Mouse (Mus musculus) intestine, embryonic 14.5 days (tissue): ENCODE measurements around the gene Snx10. TPM values are rescaled to one million over a fixed set of nuclear protein-coding genes. Genes with fewer than 3 reads are reported as not detected.

ENCODE experiments used
- ATAC-seq: fragments of 200-750 bp; cut with Nextera tagmentation; replicated peaks from 2 replicates; pipeline ENCODE4 v1.8.0; 2017; ENCODE audit warnings: low read depth, moderate number of reproducible peaks, moderate TSS enrichment, moderate library complexity; ENCODE audit not compliant: low FRiP score, low TSS enrichment
- DNase-seq: peaks from one replicate; pipeline ENCODE4 v3.0.0-alpha.2; 2018; ENCODE audit warnings: low spot score
- H3K27ac ChIP-seq: fragments of 300-500 bp; sonication (generic); 2 replicates; pipeline ENCODE4 v1.5.1; 2014; ENCODE audit warnings: low read depth, mild to moderate bottlenecking, control low read depth
- H3K27me3 ChIP-seq: fragments of 300-500 bp; sonication (generic); replicated peaks from 2 replicates; pipeline ENCODE4 v1.6.1; 2014; ENCODE audit warnings: low read length, control low read depth; ENCODE audit not compliant: control insufficient read depth, insufficient read depth
- H3K36me3 ChIP-seq: fragments of 300-500 bp; sonication (generic); 2 replicates; pipeline ENCODE4 v1.6.1; 2014; ENCODE audit warnings: low read length, control low read depth; ENCODE audit not compliant: control insufficient read depth, insufficient read depth
- H3K4me1 ChIP-seq: fragments of 300-500 bp; sonication (generic); replicated peaks from 2 replicates; pipeline ENCODE4 v1.6.1; 2014; ENCODE audit warnings: low read length, control low read depth, mixed read lengths; ENCODE audit not compliant: control insufficient read depth, insufficient read depth
- H3K4me2 ChIP-seq: fragments of 300-500 bp; sonication (generic); 2 replicates; pipeline ENCODE4 v1.6.1; 2014; ENCODE audit warnings: low read length
- H3K4me3 ChIP-seq: fragments of 300-500 bp; sonication (generic); 2 replicates; pipeline ENCODE4 v1.5.1; 2014; ENCODE audit warnings: low read depth, low read length, control low read depth, mixed read lengths
- H3K9ac ChIP-seq: fragments of 300-500 bp; sonication (generic); 2 replicates; pipeline ENCODE4 v1.6.1; 2014; ENCODE audit warnings: mild to moderate bottlenecking, low read length
- H3K9me3 ChIP-seq: fragments of 300-500 bp; sonication (generic); 2 replicates; pipeline ENCODE4 v1.6.1; 2016; ENCODE audit warnings: low read length, control low read depth; ENCODE audit not compliant: control insufficient read depth
- WGBS: fragments of 180-500 bp; shearing (Covaris S2); extraction: QIAGEN DNeasy Blood & Tissue Kit; methylation state at CpG from one replicate; pipeline ENCODE4 v1.1.7; 2014; 5-methylcytosine and 5-hydroxymethylcytosine counted together
- polyA plus RNA-seq: library from polyadenylated mRNA; unstranded; fragments of >200 nt; fragmentation: Nextera tagmentation; extraction: Ambion mirVana; gene quantifications from 2 replicates; pipeline ENCODE4 v1.2.1, GENCODE M21; 2014

The Snx10 gene
- polyA plus RNA-seq, 1 experiment from 2014 or later: 16.4 TPM

GRCm38 (mm10) chr6:51613661-51614060 is 90.0 kb downstream of the Snx10 start:
- no peak for ATAC-seq
- H3K36me3 ChIP-seq: no peaks in the 10 kb centered on the region
- no peak overlapping the region for H3K4me2 ChIP-seq
- H3K9me3 ChIP-seq: no peaks in the 10 kb centered on the region
- H3K9ac ChIP-seq: no peak overlapping the region
- H3K27me3 ChIP-seq: 0 out of 2 replicates have a peak, but pooled peaks cover 3% of the 10 kb centered on the region
- no peak overlapping the region for H3K27ac ChIP-seq
- H3K4me3 ChIP-seq: no peak overlapping the region
- 64% methylated on average over 11 of the region's 11 CpGs for WGBS
- no peaks in the 10 kb centered on the region for H3K4me1 ChIP-seq
- no peak for DNase-seq

GRCm38 (mm10) chr6:51626843-51627242 is 103.1 kb downstream of the Snx10 start:
- H3K27ac ChIP-seq: no peak overlapping the region
- H3K9ac ChIP-seq: no peak overlapping the region
- no peak for ATAC-seq
- no peak overlapping the region for H3K4me2 ChIP-seq
- H3K4me1 ChIP-seq: peaks cover 4% of the 10 kb centered on the region; the same call in 1 of the 2 replicates
- no peaks in the 10 kb centered on the region for H3K36me3 ChIP-seq
- no peak for DNase-seq
- no peaks in the 10 kb centered on the region for H3K27me3 ChIP-seq
- no peaks in the 10 kb centered on the region for H3K9me3 ChIP-seq
- H3K4me3 ChIP-seq: no peak overlapping the region
- 86% methylated on average over 5 of the region's 5 CpGs for WGBS

- 40% methylated on average over 3 of the region's 3 CpGs for WGBS
- DNase-seq (no peak), ATAC-seq (no peak)
- H3K4me2 ChIP-seq: no peak overlapping the region
- H3K9ac ChIP-seq: no peak overlapping the region
- peaks cover 16% of the 10 kb centered on the region; the same call in 1 of the 2 replicates for H3K4me1 ChIP-seq
- H3K4me3 ChIP-seq: no peak overlapping the region
- H3K9me3 ChIP-seq: no peaks in the 10 kb centered on the region
- no peaks in the 10 kb centered on the region for H3K36me3 ChIP-seq
- H3K27ac ChIP-seq: no peak overlapping the region
- no peaks in the 10 kb centered on the region for H3K27me3 ChIP-seq
These were observed 106.0 kb downstream of the Snx10 start for GRCm38 (mm10) chr6:51629671-51630070.

GRCm38 (mm10) chr6:51630184-51630583 is 106.5 kb downstream of the Snx10 start:
- ATAC-seq (no peak), DNase-seq (no peak)
- Histone ChIP-seq H3K9ac (no peak overlapping the region), H3K36me3 (no peaks in the 10 kb centered on the region), H3K27me3 (no peaks in the 10 kb centered on the region), H3K4me1 (peaks cover 16% of the 10 kb centered on the region; the same call in 1 of the 2 replicates), H3K9me3 (no peaks in the 10 kb centered on the region), H3K27ac (no peak overlapping the region), H3K4me2 (no peak overlapping the region), H3K4me3 (no peak overlapping the region)
- 30% methylated on average over 2 of the region's 2 CpGs for WGBS

- peak overlapping the region; percentile 62; the same call in 1 of the 2 replicates for H3K27ac ChIP-seq
These were observed 109.4 kb downstream of the Snx10 start for GRCm38 (mm10) chr6:51632928-51633662.

GRCm38 (mm10) chr6:51633663-51634362 is 110.1 kb downstream of the Snx10 start:
- Histone ChIP-seq H3K9ac (no peak overlapping the region), H3K4me2 (no peak overlapping the region; the same call in 1 of the 2 replicates), H3K4me1 (peaks cover 19% of the 10 kb centered on the region; the same call in 1 of the 2 replicates), H3K36me3 (no peaks in the 10 kb centered on the region), H3K27ac (peak overlapping the region; percentile 62; the same call in 1 of the 2 replicates), H3K4me3 (no peak overlapping the region), H3K9me3 (no peaks in the 10 kb centered on the region), H3K27me3 (no peaks in the 10 kb centered on the region)
- ATAC-seq (no peak), DNase-seq (no peak)
- 18% methylated on average over 8 of the region's 8 CpGs for WGBS

More at GRCm38 (mm10) chr6:51632928-51633662, 109.4 kb downstream of the Snx10 start:
- H3K4me1 ChIP-seq: peaks cover 19% of the 10 kb centered on the region; the same call in 1 of the 2 replicates
- H3K9ac ChIP-seq: no peak overlapping the region
- H3K9me3 ChIP-seq: no peaks in the 10 kb centered on the region
- 35% methylated on average over 4 of the region's 4 CpGs for WGBS
- DNase-seq: no peak
- no peak overlapping the region; the same call in 1 of the 2 replicates for H3K4me2 ChIP-seq
- no peaks in the 10 kb centered on the region for H3K36me3 ChIP-seq
- no peak; the same call in 1 of the 2 replicates for ATAC-seq
- no peaks in the 10 kb centered on the region for H3K27me3 ChIP-seq
- no peak overlapping the region for H3K4me3 ChIP-seq

GRCm38 (mm10) chr6:51636019-51636568 is 112.4 kb downstream of the Snx10 start:
- Histone ChIP-seq H3K27me3 (no peaks in the 10 kb centered on the region), H3K36me3 (no peaks in the 10 kb centered on the region), H3K4me3 (no peak overlapping the region), H3K27ac (no peak overlapping the region), H3K4me1 (peaks cover 15% of the 10 kb centered on the region; the same call in 1 of the 2 replicates), H3K9me3 (no peaks in the 10 kb centered on the region), H3K4me2 (0 out of 2 replicates have a peak overlapping the region, but pooled peaks have one; percentile 5), H3K9ac (no peak overlapping the region)
- ATAC-seq (no peak), DNase-seq (no peak)
- WGBS: 58% methylated on average over 11 of the region's 11 CpGs
